Comparison of ENCODE assay signal across 8 mouse cellular contexts in the genomic region with DNA sequence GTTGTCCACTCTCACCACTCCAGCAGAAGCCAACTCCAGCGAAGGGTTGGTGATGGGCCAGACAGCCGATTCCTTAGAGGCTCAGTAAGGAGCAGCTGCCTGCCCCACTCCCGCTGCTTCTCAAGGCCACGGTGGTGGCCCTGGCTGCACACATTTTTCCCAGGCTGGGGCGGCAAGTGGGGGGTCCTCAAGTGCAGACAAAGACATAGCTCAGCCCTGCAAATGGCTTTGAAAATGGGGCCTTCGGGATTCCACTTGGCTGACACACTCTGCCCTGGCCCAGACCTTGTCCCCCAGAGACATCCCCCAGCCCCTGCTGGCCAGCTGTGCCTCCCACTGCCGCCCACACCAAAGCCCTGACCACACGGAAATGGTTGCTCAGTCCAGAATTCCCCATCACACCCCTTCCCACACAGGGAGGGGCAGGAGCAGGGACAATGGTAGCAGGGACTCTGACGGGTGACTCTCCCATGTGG.
A peak's percentile ranks its signal among the peaks of the same experiment; 100 is the strongest.
DNase-seq lines count a peak whose midpoint lies in the region; ATAC-seq and TF ChIP-seq lines count a peak whose summit lies in the region.

No protein-coding gene starts in this region.

- H3K4me2 ChIP-seq in lung, embryonic 16.5 days (ENCODE audit: low read depth, low read length), result no peak overlapping the region
- no peak overlapping the region for H3K4me2 ChIP-seq in neural tube, embryonic 14.5 days (ENCODE audit: low read depth, low read length)

- no peak for TF ChIP-seq POLR2A in lung, adult 2 months (IDR thresholded peaks at IDR 0.05; ENCODE audit: borderline replicate concordance, extremely low read depth, low read depth, low read length)

- no peak for TF ChIP-seq CTCF in lung, adult 2 months (IDR thresholded peaks at IDR 0.05; ENCODE audit: insufficient read depth, low read length)

- H3K9me3 ChIP-seq in lung, embryonic 16.5 days (ENCODE audit: control insufficient read depth, low read length), result no peaks in the 10 kb centered on the region
- H3K9me3 ChIP-seq in neural tube, embryonic 14.5 days (ENCODE audit: control insufficient read depth, low read length), result no peaks in the 10 kb centered on the region

- peaks cover 3% of the 10 kb centered on the region; the same call in 1 of the 2 replicates for H3K4me1 ChIP-seq in lung, embryonic 16.5 days (replicated peaks; ENCODE audit: control insufficient read depth, insufficient read depth, low read length)
- no peaks in the 10 kb centered on the region for H3K4me1 ChIP-seq in lung, adult 2 months (ENCODE audit: control insufficient read depth, insufficient read depth, low read length)
- peaks cover 4% of the 10 kb centered on the region; the same call in 1 of the 2 replicates for H3K4me1 ChIP-seq in neural tube, embryonic 14.5 days (ENCODE audit: control insufficient read depth, insufficient read depth, low read length)

- intact Hi-C loops in heart, postnatal 36 days (cut with DNase I), result no loop called here

- H3K4me3 ChIP-seq in lung, embryonic 16.5 days (ENCODE audit: low read length), result no peak overlapping the region
- no peak overlapping the region for H3K4me3 ChIP-seq in lung, adult 2 months (replicated peaks; ENCODE audit: extremely low read depth, low read depth, low read length)
- H3K4me3 ChIP-seq in neural tube, embryonic 14.5 days (ENCODE audit: low read depth, low read length), result no peak overlapping the region

- ATAC-seq in lung, embryonic 16.5 days (ENCODE audit: low read depth), result peak; percentile 68
- ATAC-seq in neural tube, embryonic 14.5 days (ENCODE audit: low read depth), result peak; percentile 33; the same call in 1 of the 2 replicates
- no peak for ATAC-seq in CD4-positive, CD25-positive, alpha-beta regulatory T cell, adult 4 months

- WGBS in lung, embryonic 16.5 days, result 30% methylated on average over 9 of the region's 9 CpGs
- 52% methylated on average over 9 of the region's 9 CpGs for whole genome bisulfite sequencing in lung, adult 2 months
- 42% methylated on average over 9 of the region's 9 CpGs for WGBS in neural tube, embryonic 14.5 days

- no peaks in the 10 kb centered on the region for H3K27me3 ChIP-seq in lung, embryonic 16.5 days (ENCODE audit: control insufficient read depth, insufficient read depth, low read depth, low read length)
- no peaks in the 10 kb centered on the region for H3K27me3 ChIP-seq in neural tube, embryonic 14.5 days (ENCODE audit: control insufficient read depth, insufficient read depth, low read length)

- DNase-seq in cerebellum, adult 11 months, result peak; percentile 2
- no peak for DNase-seq in cerebellum, adult 9-11 months
- DNase-seq in lung, adult 2 months, result no peak
- peak; percentile 43 to 46 for DNase-seq in heart, postnatal 36 days
- DNase-seq in frontal cortex, postnatal 14 days (ENCODE audit: low spot score in 2 of 2), result no peak

- no peak overlapping the region for H3K9ac ChIP-seq in lung, embryonic 16.5 days (ENCODE audit: low read length)
- no peak overlapping the region for H3K9ac ChIP-seq in neural tube, embryonic 14.5 days (replicated peaks; ENCODE audit: low read depth, low read length)

- H3K27ac ChIP-seq in lung, embryonic 16.5 days (ENCODE audit: low read length), result no peak overlapping the region
- no peak overlapping the region for H3K27ac ChIP-seq in neural tube, embryonic 14.5 days (ENCODE audit: low read depth, low read length)

- no peaks in the 10 kb centered on the region for H3K36me3 ChIP-seq in lung, embryonic 16.5 days (ENCODE audit: control insufficient read depth, insufficient read depth, low read length)
- no peaks in the 10 kb centered on the region for H3K36me3 ChIP-seq in neural tube, embryonic 14.5 days (ENCODE audit: control insufficient read depth, insufficient read depth, low read length)

Comparison
In these comparisons a context has a peak if more than half of its experiments do, and no peak if none do; other contexts are left out.
1. DNase-seq: peak in cerebellum, adult 11 months (single experiment) and heart, postnatal 36 days (2 of 2); none in cerebellum, adult 9-11 months (single experiment), lung, adult 2 months (single experiment) and frontal cortex, postnatal 14 days (0 of 2).